Mouse (Mus musculus) frontal cortex, adult 2 months (tissue): ENCODE measurements around the gene Cerk. TPM values are rescaled to one million over a fixed set of nuclear protein-coding genes. Genes with fewer than 3 reads are reported as not detected.
"Not testable (repeated sequence)": the region's sequence is repeated elsewhere in the genome, so short reads cannot be mapped to it uniquely, and the experiment has no call there.

Experiments used
- DNase-seq, 2 experiments: peaks; one replicate each; pipeline ENCODE4 v3.0.0; 2022; ENCODE audit warnings: low spot score in 1 of 2; ENCODE audit errors: extremely low spot score in 1 of 2
- polyA plus RNA-seq: library from polyadenylated mRNA; depleted of rRNA; stranded (reverse); fragments of >200 nt; gene quantifications from 2 replicates; pipeline ENCODE4 v1.2.3, GENCODE M21; 2012; rRNA removed

Gene Cerk
- polyA plus RNA-seq: 50.2 TPM in 2 replicates

- peak; percentile 63 to 86 for DNase-seq
Observed at GRCm38 (mm10) chr15:86185689-86186569, at the start of gene Cerk. TSS of gene Cerk (minus strand) at chr15:86186141.

GRCm38 (mm10) chr15:86234517-86235441, 48.8 kb upstream of the Cerk start:
- DNase-seq: peak; percentile 75 to 78

GRCm38 (mm10) chr15:86234001-86234400, 48.1 kb upstream of the Cerk start:
- no peak for DNase-seq

- no peak for DNase-seq
Observed at GRCm38 (mm10) chr15:86231831-86232512, 46.0 kb upstream of the Cerk start.

GRCm38 (mm10) chr15:86231170-86231569, 45.2 kb upstream of the Cerk start:
- no peak for DNase-seq

GRCm38 (mm10) chr15:86229623-86230022, 43.7 kb upstream of the Cerk start:
- no peak for DNase-seq

- DNase-seq: no peak
Observed at GRCm38 (mm10) chr15:86229088-86229487, 43.1 kb upstream of the Cerk start.

- peak in 1 of 2 experiments; percentile 71 for DNase-seq
Observed at GRCm38 (mm10) chr15:86228186-86228585, 42.2 kb upstream of the Cerk start.

- no peak for DNase-seq
Observed at GRCm38 (mm10) chr15:86226968-86227367, 41.0 kb upstream of the Cerk start.

- no peak for DNase-seq
Observed at GRCm38 (mm10) chr15:86226221-86226620, 40.3 kb upstream of the Cerk start.

- peak; percentile 53 to 67 for DNase-seq
Observed at GRCm38 (mm10) chr15:86224972-86225551, 39.1 kb upstream of the Cerk start.

GRCm38 (mm10) chr15:86221901-86222300, 36.0 kb upstream of the Cerk start:
- DNase-seq: not testable (repeated sequence)

- DNase-seq: no peak
Observed at GRCm38 (mm10) chr15:86221369-86221768, 35.4 kb upstream of the Cerk start.

GRCm38 (mm10) chr15:86220715-86221114, 34.8 kb upstream of the Cerk start:
- DNase-seq: no peak

GRCm38 (mm10) chr15:86220229-86220630, 34.3 kb upstream of the Cerk start:
- no peak for DNase-seq

- DNase-seq: peak in 1 of 2 experiments; percentile 60
Observed at GRCm38 (mm10) chr15:86219534-86220228, 33.7 kb upstream of the Cerk start.

GRCm38 (mm10) chr15:86216641-86217040, 30.7 kb upstream of the Cerk start:
- not testable (repeated sequence) for DNase-seq

- no peak for DNase-seq
Observed at GRCm38 (mm10) chr15:86214549-86215201, 28.7 kb upstream of the Cerk start.
